Mouse (Mus musculus) brain, embryonic 14.5 days (tissue): Measurements from ENCODE around the gene Zfp638. TPM values are rescaled to one million over a fixed set of nuclear protein-coding genes. Genes with fewer than 3 reads are reported as not detected.

Source experiments
- DNase-seq: peaks from one replicate; pipeline ENCODE4 v3.0.0-alpha.2; 2011; ENCODE audit warnings: low read depth
- CTCF ChIP-seq: fragments of 200-500 bp; IDR thresholded peaks from 2 replicates; pipeline ENCODE4 v1.5.1; 2012; ENCODE audit warnings: inconsistent platforms, mild to moderate bottlenecking, moderate library complexity, borderline replicate concordance; ENCODE audit not compliant: insufficient read depth, insufficient read length; ENCODE audit errors: extremely low read depth
- POLR2A ChIP-seq: fragments of 200-500 bp; IDR thresholded peaks from 2 replicates; pipeline ENCODE4 v1.6.1; 2012; ENCODE audit warnings: mild to moderate bottlenecking, inconsistent platforms, borderline replicate concordance; ENCODE audit not compliant: poor library complexity, insufficient read depth, insufficient read length, severe bottlenecking; ENCODE audit errors: extremely low read depth
- polyA plus RNA-seq: library from polyadenylated mRNA; depleted of rRNA; stranded (reverse); fragments of >200 nt; gene quantifications from 2 replicates; pipeline ENCODE4 v1.2.3, GENCODE M21; 2012

The Zfp638 gene
- polyA plus RNA-seq, 1 experiment = 75.9 TPM

- DNase-seq = no peak
- TF ChIP-seq CTCF = no peak
- TF ChIP-seq POLR2A = no peak
Observed at GRCm38 (mm10) chr6:83899142-83899541, 32.2 kb downstream of the Zfp638 start.

- DNase-seq = no peak
- TF ChIP-seq CTCF (no peak), POLR2A (no peak)
Observed at GRCm38 (mm10) chr6:83905276-83905675, 38.4 kb downstream of the Zfp638 start.

GRCm38 (mm10) chr6:83906659-83907058 lies 39.8 kb downstream of the Zfp638 start:
- DNase-seq = no peak
- TF ChIP-seq POLR2A = no peak
- TF ChIP-seq CTCF = no peak

- TF ChIP-seq CTCF (no peak), POLR2A (no peak)
- DNase-seq = peak; percentile 4
Observed at GRCm38 (mm10) chr6:83908386-83908785, 41.5 kb downstream of the Zfp638 start.

- TF ChIP-seq POLR2A = no peak
- TF ChIP-seq CTCF = no peak
- DNase-seq = peak; percentile 24
Observed at GRCm38 (mm10) chr6:83913710-83914109, 46.8 kb downstream of the Zfp638 start.

- peak; percentile 98 for DNase-seq
- peak; percentile 98 for TF ChIP-seq CTCF
- peak; percentile 66 for TF ChIP-seq POLR2A
Observed at GRCm38 (mm10) chr6:83914183-83914719, 47.3 kb downstream of the Zfp638 start.

GRCm38 (mm10) chr6:83914720-83915271 lies 47.9 kb downstream of the Zfp638 start:
- DNase-seq = peak; percentile 80
- TF ChIP-seq POLR2A = peak; percentile 12; the same call in 1 of the 2 replicates
- TF ChIP-seq CTCF = no peak

- DNase-seq = peak; percentile 14
- TF ChIP-seq CTCF = no peak
- no peak for TF ChIP-seq POLR2A
Observed at GRCm38 (mm10) chr6:83927418-83927817, 60.5 kb downstream of the Zfp638 start.

- TF ChIP-seq CTCF (no peak), POLR2A (no peak)
- DNase-seq = peak; percentile 14
Observed at GRCm38 (mm10) chr6:83928225-83928624, 61.3 kb downstream of the Zfp638 start.

- no peak for TF ChIP-seq POLR2A
- TF ChIP-seq CTCF = no peak
- DNase-seq = no peak
Observed at GRCm38 (mm10) chr6:83939492-83939891, 72.6 kb downstream of the Zfp638 start.

- DNase-seq = no peak
- TF ChIP-seq CTCF = no peak
- TF ChIP-seq POLR2A = no peak
Observed at GRCm38 (mm10) chr6:83942806-83943205, 75.9 kb downstream of the Zfp638 start.

- TF ChIP-seq POLR2A (no peak), CTCF (no peak)
- DNase-seq = no peak
Observed at GRCm38 (mm10) chr6:83953603-83954002, 86.7 kb downstream of the Zfp638 start.

- TF ChIP-seq CTCF = no peak
- TF ChIP-seq POLR2A = no peak
- no peak for DNase-seq
Observed at GRCm38 (mm10) chr6:83987642-83988041, 120.7 kb downstream of the Zfp638 start.

GRCm38 (mm10) chr6:84002716-84003115 lies 135.8 kb downstream of the Zfp638 start:
- no peak for DNase-seq
- TF ChIP-seq CTCF = no peak
- TF ChIP-seq POLR2A = no peak
